Mouse (Mus musculus) stomach, postnatal 0 days (tissue): Measurements from ENCODE around the gene Spata20.

Experiments used
- CTCF ChIP-seq: IDR thresholded peaks from 2 replicates; pipeline ENCODE4 v1.5.1; 2016; ENCODE audit warnings: antibody characterized with exemption, low read depth, mild to moderate bottlenecking, moderate library complexity
- EP300 ChIP-seq: optimal IDR thresholded peaks from 2 replicates; pipeline ENCODE3; 2016; ENCODE audit warnings: antibody characterized with exemption

- TF ChIP-seq CTCF = no peak
- no peak for TF ChIP-seq EP300
These were observed 19.6 kb downstream of the Spata20 start for GRCm38 (mm10) chr11:94466333-94466855.
